Mouse (Mus musculus) left cerebral cortex, postnatal 14 days (tissue): ENCODE results near the gene G530012D18Rik. TPM values are rescaled to one million over a fixed set of nuclear protein-coding genes. Genes with fewer than 3 reads are reported as not detected.
A peak's percentile ranks its signal among the peaks of the same experiment; 100 is the strongest.
"Not testable (repeated sequence)": the region's sequence is repeated elsewhere in the genome, so short reads cannot be mapped to it uniquely, and the experiment has no call there.

ENCODE experiments used
- DNase-seq, 2 experiments: peaks; one replicate each; pipeline ENCODE4 v3.0.0; 2021 to 2022; ENCODE audit warnings: low spot score in 2 of 2, mixed read lengths in 1 of 2
- intact Hi-C: fragments of 180-260 bp; cut with DNase I; formaldehyde crosslinking; loops from one replicate; pipeline ENCODE4 v1.15.1; 2025
- long read RNA-seq, 2 experiments: library from polyadenylated mRNA; stranded (forward); transcript quantifications; one replicate each; pipeline ENCODE4 v2.0.0; 2021
- total RNA-seq, 2 experiments: library from RNA; stranded (reverse); gene quantifications; 2 replicates each; pipeline ENCODE4 v1.2.3; 2021

Gene G530012D18Rik
- not detected for total RNA-seq
- long read RNA-seq, experiment 1, result 0 reads
- long read RNA-seq, experiment 2, result 0 reads

DNA sequence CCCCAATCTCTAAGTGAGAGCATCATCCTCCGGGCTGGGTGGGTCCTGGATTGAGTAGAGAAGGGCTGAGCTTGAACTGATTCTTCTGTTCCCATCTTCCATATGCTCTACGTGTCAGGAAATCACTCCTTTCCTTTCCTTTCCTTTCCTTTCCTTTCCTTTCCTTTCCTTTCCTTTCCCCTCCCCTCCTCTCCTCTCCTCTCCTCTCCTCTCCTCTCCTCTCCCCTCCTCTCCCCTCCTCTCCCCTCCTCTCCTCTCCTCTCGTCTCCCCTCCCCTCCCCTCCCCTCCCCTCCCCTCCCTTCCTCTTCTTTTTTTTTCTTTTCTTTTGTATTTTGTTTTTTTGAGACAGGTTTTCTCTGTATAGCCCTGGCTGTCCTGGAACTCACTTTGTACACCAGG, at the start of gene G530012D18Rik:
TSS of gene G530012D18Rik (plus strand) at position 301 of the 400 bp plus-strand sequence.
- DNase-seq, intact Hi-C loops: not testable (repeated sequence)

GRCm38 (mm10) chr1:85526401-85526800, 49.1 kb upstream of the G530012D18Rik start:
- DNase-seq, intact Hi-C loops: not testable (repeated sequence)

GRCm38 (mm10) chr1:85528451-85529110, 46.9 kb upstream of the G530012D18Rik start:
- intact Hi-C loops, DNase-seq: not testable (repeated sequence)

DNA sequence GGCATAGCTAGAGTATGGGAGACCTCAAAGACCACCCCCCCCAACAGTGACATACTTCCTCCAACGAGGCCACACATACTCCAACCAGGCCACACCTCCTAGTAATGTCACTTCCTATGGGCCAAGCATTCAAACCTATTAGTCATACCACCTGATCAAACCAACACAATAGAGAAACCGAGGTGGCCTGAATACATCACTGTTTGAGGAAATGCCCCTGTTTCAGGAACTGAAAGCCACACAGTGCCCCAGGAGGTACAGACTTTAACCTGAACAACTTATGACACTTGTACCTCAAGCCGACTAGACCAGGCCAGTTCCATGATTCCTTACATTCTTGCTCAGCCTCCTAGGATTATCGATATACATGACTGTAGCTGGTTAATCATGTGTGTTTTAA, 31.7 kb upstream of the G530012D18Rik start:
- DNase-seq, intact Hi-C loops: not testable (repeated sequence)

- DNase-seq, intact Hi-C loops: not testable (repeated sequence)
Measured at GRCm38 (mm10) chr1:85546442-85546841, 29.0 kb upstream of the G530012D18Rik start.

DNA sequence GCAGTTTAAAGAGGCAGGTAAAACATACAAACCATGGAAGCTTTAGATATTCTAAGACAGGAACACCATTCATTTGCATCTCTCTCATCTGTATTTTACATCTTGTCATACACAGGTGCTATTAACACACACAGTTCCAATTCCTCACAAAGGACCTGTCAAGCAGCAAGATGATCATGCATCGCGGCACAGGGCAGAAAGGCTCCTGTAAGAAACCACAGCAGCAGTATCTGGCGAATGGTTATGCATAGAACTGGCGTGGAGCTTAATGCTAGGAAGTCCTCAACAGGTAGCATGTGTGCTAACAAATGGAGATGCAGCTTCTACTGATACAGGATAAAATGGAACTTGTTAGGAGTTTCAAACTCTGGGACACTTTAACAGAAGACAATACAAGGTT, 20.2 kb upstream of the G530012D18Rik start:
- intact Hi-C loops, result not testable (repeated sequence)
- peak; percentile 2 to 8 for DNase-seq

DNA sequence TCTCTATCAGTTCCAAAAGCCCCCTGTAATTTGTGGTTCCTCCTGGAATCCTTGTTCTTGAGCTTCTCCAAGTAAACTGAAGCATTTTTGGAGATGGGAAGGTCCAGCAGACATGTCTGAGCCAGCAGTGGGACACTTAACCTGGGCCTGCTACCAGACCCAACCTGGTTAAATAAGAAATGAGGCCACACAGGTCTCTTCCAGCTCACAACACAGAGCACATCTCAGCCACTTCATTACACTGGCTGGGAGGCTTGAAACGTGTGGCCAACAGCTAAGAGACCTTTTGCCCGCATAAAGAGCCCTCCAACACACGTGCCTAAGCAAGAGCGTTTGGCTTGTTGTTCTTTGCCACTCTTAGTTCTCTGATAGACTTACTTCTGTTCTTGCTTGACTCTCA, 1.9 kb upstream of the G530012D18Rik start:
- intact Hi-C loops, DNase-seq: not testable (repeated sequence)

- intact Hi-C loops, result not testable (repeated sequence)
Measured at GRCm38 (mm10) chr1:85578372-85579010, 3.0 kb downstream of the G530012D18Rik start.

DNA sequence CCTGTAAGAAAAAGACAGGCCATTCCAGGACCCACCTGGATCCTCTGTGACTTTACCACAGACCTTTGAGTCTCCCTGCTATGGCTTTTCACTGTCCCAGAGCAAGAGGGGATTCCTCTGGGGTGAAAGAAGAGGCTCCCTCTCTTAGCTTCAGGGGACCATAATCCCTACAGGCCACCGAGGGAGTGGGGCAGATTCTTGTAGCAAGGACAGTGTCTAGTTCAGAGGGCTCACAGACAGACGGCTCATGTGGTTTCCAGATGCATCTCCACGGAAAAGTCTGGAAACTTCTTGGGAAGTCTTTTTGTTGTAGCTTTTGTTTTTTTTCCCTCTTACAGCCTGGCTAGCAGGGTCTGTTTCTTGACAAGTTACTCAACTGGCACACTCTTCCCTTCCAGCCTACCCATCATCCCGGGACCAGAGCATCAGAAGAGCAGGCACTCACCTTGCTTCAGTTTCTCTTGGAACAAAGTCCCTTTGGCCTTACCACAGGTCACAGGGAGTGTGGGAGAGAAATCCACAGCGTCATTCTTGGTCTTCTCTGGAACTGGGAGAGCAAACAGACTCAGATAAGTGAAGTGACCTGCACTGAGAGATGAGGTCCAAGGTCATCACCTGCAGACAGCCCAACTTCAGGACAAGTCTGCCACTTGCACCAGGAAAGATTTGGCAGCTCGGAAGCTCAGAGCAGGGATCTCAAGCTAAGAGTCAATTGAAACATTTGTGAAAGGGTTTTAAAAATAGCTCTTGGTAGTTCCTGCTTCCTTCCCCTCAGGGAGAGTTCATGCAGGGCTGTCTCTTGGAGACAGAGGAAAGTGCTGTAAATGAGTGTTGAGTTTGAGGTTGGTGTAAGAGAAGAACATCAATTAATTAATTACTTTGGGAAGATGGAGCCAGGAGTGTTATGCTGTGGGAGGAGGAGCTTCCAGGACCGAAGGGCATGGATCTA, 4.0 kb downstream of the G530012D18Rik start:
- not testable (repeated sequence) for DNase-seq

More at GRCm38 (mm10) chr1:85578372-85579010, 3.0 kb downstream of the G530012D18Rik start:
- not testable (repeated sequence) for DNase-seq

DNA sequence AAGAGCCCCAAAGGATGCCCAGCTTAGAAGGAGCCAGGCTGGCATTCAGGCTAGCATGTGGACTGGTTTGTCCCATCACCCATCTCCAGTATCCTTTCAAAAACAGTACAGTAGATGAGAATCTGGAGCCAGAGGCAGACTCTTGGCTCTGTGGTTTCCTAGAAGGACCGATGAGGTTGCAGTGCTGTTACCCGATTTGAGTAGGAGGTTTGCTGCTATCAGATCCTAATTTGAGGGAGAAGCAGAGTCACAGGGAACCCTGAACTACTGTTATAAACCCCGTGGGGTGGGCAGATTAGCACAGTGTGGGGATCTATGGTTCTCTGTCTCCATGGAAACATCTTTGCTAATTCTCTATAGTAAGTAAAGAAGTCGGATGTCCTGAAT, 4.7 kb downstream of the G530012D18Rik start:
- intact Hi-C loops, result loop anchor here (5.0 kb wide), 1 partner anchor 157 kb away; no protein-coding TSS in a partner anchor
- not testable (repeated sequence) for DNase-seq

More for the DNA sequence above, 4.0 kb downstream of the G530012D18Rik start:
- intact Hi-C loops, result loop anchor here (5.0 kb wide), 1 partner anchor 158 kb away; no protein-coding TSS in a partner anchor

DNA sequence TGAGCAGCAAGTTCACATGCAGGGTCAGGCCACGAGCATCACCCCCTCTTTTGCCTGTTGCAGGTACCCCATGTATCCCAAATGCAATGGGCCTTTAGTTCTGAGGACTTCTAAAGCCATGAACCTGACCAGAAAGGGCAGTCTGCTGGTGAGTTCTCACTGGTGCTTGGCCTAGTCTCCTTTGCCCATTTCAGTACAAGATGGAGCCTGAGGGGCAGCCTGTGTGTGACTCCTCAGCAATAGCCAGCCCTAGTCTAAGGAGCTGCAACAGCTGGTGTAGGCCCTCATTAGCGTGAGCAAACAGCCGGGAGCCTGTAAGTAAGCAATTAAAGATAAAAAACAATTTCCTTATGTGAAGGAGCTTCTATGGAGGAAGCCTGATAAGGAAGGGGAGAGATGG, 5.1 kb downstream of the G530012D18Rik start:
- DNase-seq, result not testable (repeated sequence)
- intact Hi-C loops, result loop anchor here (5.0 kb wide), 1 partner anchor 157 kb away; no protein-coding TSS in a partner anchor

DNA sequence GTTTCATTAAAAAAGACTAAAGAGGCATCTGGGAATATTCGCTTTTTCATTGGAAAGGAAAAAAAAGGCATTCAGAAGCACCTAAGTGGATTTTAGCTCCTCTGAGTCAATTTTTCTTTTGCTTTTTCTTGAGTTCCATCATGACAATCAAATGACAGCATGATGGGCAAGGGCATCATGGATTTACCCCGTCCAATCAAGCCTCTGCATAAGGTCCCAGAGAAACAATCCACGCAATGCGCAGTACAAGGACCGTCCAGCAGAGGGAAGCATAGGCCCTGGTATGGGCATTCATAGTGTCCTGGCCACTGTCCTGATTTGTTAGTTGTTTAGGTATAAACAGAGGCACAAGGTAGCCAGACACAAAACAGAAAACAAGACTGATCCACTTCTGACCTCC, 6.0 kb downstream of the G530012D18Rik start:
- not testable (repeated sequence) for DNase-seq
- intact Hi-C loops, result loop anchor here (5.0 kb wide), 1 partner anchor 156 kb away; no protein-coding TSS in a partner anchor

- DNase-seq, intact Hi-C loops: not testable (repeated sequence)
Measured at GRCm38 (mm10) chr1:85588697-85589096, 13.2 kb downstream of the G530012D18Rik start.

GRCm38 (mm10) chr1:85592526-85592925, 17.1 kb downstream of the G530012D18Rik start:
- intact Hi-C loops, DNase-seq: not testable (repeated sequence)

- DNase-seq, intact Hi-C loops: not testable (repeated sequence)
Measured at GRCm38 (mm10) chr1:85598271-85599012, 23.0 kb downstream of the G530012D18Rik start, which contains the start of gene Sp110. Gene Sp110 (minus strand): TSS chr1:85598817.

DNA sequence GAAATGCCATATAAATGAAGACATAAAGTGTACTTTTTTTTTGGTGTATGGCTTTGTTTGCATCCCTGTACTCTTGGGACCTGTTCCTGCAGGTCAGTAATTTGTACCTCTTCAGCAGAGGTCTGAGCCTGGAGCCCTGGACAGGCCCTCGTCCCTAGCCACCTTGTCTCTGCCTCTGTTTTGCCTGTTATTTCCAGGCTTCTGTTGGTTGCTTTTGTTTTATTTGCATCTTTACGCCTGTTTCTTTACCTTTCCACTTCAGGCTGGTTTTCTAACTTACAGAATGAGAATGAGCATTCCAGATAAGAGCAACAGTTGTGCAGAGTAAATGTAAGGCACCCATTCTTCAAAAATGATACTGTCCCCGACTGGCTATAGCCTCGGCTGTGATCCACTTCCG, 24.6 kb downstream of the G530012D18Rik start, which contains the start of gene Sp140:
TSS of gene Sp140 (plus strand) at position 301 of the 400 bp plus-strand sequence.
- DNase-seq, intact Hi-C loops: not testable (repeated sequence)

DNA sequence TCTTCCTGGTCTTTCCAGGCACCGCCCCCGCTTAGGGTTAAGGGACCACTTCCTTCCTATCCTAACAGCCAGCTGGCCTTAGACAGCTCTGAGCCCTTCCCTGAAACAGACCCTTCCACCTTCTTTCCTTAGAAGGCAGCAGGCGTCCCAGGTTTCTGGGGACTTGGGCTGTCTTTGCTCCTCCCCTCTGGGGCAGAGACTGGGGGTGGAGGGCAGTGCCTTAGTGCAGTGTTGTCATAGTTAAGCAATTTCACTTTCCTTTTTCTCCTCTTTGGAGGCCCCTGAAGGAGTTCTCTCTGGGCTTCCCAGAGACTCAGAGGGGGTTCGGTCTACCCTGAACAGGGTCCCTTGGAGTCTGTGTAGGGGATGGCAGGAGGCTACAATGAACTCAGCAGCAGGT, 25.3 kb downstream of the G530012D18Rik start:
- DNase-seq, intact Hi-C loops: not testable (repeated sequence)

DNA sequence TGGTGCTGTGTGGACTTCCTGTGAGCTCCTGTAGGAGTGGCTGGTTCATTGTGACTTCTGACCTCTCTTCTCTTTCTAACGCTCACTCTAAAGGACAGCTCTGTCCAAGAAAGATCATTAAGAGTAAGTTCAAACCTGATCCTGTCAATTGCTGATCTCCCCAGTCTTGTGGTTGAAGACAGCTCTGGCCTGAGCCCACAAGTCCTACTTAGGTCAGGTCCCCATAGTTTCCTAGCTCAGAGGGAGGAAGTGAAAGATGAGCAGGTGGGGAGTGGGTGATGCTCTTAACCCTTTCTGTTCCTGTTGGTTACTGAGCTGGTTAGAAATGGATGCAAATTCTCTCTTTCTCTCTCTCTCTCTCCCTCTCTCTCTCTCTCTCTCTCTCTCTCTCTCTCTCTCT, 28.9 kb downstream of the G530012D18Rik start:
- intact Hi-C loops, DNase-seq: not testable (repeated sequence)
